Mouse (Mus musculus) ovary, postnatal 14 days (tissue): ENCODE data around the gene Trir.
A peak's percentile ranks its signal among the peaks of the same experiment; 100 is the strongest.

Experiments used
- DNase-seq: peaks from one replicate; pipeline ENCODE4 v3.0.0; 2022; ENCODE audit warnings: low spot score

Trir gene

DNA sequence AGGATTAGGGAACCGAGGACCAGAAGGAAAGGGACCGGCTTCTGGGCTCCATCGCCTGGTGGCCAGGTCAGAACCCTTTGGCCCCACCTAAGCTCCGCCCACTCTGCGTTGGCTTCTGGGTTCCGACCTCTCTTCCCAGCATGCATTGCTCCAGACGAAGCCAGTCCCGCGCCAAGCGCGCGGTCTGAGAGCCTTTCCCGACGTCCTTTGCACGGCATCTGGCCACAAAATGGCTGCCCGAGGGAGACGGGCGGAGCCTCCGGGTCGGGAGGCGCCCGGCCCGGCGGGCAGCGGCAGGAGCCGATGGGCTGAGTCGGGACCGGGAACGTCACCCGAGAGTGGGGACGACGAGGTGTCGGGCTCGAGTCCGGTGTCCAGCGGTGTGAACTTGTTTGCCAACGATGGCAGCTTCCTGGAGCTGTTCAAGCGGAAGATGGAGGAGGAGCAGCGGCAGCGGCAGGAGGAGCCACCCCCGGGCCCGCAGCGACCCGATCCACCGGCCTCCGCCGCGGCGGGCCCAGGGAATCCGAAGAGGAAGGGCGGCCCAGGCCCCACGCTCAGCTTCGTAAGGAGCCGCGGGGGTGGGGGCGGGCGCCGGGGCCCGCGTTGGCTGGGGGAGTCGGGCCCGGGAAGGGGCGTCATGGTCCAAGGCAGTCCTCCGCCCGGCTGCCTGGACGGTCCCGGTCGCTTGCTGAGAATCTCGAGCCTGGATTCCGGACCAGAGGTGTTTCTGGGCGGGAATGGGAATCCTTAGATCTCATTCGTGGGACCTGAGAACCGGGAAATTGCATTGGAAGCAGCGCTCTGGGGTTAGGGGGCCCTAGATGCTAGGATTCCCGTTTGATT, at the start of gene Trir:
TSS of gene Trir (plus strand) at position 154 of the 846 bp plus-strand sequence.
- peak; percentile 93 for DNase-seq

DNA sequence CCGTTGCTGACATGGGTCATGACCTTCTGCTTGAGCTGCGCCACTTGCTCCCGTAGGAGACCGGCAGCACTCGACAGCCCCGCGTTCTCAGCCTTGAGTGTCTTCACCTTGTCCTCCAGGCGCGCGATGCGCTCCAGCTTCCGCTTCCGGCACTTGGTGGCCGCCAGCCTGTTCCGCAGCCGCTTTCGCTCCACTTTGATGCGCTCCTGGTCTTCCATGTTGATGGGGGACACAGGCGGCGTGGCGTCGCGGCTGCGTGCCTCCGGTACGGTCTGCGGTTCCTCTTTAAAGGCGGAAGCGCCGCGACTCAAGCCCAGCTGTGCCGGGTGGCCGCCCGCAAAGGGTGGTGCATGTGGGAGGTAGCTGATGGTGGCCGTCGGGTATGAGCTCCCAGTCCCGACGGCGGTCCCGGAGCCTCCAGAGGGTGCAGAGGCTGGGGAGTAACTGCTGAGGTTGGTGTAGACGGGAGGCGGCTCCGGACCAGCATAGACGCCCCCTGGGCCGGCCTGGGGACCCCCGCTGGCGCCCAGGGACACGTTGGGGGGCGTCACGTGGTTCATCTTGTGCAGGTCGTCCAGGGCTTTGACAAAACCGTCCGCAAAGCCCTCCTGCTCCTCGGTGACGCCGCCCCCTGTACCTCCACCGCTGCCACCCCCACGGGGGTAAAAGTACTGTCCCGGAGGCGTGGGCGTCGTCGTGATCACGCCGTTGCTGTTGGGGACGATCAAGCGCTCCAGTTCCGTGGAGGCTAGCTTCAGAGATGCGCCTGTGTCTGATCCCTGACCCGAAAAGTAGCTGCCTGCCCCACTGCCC, 49.0 kb upstream of the Trir start:
- no peak for DNase-seq

DNA sequence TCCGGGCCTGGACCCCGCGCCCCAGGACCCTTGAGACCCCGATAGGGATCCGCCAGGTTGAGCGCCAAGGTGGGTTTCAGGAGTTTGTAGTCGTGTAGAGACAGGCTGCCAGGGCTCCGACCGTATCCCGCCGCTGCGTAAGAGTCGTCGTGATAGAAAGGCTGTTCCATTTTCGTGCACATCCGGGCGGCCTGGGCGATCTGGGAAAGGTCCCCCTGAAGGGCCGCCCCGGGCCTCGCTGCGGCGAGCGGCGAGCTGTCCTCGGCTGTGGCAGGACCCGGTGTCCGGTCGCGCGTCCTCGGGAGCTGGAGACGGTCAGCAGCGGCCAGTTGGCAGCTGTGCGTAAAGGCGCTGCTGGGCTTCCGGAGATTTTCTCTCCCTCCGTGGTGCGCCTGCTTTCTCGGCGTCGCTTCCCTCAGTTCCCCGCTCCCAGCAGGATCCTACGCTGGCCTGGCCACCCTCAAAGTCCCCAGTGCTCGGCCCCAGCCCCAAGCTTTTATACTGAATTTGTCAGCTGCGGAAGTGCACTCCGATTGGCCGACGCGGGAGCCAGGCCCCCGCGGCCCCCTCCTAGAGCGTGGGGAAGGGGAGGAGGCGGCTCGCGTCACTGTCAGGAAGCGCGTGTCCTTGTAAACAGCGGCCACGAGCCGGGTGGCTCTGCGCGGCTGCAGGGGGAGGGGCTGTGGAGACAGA, 48.2 kb upstream of the Trir start, which contains the start of gene Junb:
TSS of gene Junb (minus strand) at position 471 of the 693 bp plus-strand sequence.
- peak; percentile 82 for DNase-seq

DNA sequence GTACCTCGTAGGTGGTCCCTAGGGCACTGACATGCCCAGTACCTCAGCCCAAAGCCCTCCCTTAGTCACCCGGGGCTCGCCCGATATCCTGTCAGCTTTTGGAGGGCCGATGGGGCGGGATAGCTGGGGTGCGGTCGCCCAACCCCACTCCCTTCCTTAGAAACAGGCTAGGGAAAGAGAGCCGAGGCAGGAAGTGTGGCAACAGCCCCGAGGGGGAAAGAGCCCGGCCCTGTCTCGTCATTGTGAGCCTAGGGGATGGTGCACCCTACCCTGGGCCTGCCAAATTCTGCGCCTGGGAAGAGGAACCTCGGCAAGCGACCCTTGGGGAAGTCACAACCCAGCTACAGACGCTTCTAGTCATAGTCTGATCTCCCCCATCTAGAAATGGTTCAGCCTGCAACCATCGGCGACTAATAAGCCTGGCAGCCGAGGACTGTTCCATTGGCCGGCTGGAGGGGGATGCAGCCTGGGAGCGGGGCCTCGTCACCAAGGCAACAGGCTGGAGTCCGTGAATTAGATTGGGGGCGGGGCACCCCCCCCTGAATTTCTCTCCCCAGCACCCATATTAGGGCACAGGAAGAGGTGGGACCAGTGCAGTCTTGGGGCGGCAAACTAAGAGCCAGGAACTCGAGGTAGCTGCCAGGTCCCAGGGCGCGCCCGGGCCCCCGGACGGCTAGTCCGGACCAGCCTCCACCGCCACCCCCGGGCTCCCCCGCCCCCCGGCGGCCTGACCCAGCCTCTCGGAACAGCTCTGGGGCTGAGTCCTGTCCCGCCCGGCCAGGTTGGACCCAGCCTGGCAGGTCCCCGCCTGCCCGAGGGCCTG, 46.8 kb upstream of the Trir start:
- peak; percentile 79 for DNase-seq

DNA sequence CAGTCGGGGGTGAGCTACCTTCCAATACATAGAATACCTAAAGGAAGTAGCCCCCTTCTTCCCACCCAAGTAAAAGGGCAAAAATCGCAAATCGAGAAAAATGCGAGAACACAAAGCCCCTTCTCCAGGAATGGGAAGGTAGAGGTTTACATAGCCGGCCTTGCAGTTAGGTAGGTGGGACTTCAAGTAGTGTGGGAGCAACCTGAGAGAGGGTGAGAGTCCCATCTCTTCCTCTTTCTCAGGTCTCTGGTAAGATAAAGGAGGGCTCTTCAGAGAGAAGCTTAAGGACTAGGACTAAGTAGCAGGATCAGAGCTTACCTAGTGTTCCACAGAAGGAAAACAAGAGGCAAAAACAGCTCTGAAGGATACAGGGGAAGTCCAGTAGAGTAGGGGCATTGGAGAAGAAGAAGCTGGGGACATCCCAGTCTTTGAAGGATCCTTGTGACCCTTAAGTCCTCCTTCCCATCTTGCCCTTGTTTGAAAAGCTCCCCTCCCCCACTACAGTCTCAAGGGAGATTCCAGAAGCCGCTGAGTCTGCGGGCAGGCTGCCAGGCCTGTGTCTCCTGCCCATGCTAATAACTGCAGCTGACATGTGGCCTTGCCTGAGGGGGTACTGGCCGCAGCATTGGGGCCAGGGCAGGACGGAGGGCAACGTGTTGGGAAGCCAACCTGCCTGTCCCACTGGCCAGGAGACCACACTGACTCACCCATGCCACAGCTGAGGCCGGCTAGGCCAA, 45.8 kb upstream of the Trir start:
- DNase-seq = no peak

DNA sequence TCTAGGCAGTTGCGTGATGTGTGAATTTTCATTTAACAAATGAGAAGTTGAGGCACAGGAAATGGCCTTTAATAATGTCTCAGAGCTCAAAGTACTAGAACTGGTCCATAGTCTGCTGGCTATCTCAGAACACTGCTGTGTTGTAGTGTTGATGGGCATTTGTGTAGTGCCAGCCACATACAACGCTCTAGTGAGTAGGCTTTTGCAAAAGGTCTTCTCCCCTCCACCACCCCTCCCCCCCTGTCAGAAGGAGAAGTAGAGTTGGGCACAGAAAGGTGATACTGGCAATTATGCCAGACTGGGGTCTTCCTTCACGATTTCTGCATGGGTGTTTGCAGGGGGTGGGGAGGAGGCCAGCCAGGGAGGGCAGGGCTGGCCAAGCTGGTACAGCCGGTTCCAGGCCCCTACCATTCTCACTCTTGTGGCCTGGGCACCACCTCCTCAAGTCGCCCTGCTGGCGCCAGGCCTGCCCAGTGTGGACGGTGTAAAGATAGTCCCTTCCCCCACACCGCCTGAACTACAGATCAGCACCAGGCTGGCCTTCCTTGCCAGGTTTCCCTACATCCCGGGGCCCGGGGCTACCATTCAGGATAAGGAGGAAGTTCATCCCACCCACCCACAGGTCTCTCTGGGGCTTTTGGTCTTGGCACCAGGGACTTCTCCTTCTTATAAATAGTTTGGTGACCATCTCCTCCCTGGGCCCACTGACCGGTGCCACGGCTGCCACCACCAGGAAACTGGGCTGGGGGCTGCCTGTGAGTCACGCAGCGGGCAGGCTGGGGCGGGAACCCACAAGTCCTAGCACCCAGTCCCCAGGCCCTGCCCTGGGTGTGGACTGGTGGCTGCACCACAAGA, 44.8 kb upstream of the Trir start:
- DNase-seq = no peak

DNA sequence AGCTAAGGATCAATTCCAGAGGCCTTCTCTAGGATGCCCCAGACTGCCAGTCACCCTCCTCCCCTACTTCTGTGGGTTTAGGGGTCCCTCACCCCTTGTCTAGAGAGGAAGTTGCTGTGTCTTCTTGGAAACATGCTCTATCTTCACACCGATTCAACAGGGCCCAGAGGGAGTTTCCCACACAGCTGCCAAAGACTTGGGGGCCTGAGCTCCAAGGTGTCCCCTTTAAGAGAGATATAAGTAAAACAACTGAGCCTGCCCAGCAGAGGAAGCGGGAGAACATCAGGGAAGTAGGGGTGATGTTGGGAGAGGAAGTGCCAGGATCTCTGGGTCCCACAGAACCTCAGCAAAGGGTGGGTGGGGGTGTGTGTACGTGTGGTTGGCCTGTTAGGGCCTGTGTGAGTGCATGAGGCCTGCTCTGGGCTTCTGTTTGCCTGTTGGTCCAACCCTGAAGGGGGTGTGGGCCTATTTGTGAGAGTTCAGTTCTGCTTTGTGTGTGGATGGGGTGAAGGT, 44.1 kb upstream of the Trir start:
- DNase-seq = no peak

DNA sequence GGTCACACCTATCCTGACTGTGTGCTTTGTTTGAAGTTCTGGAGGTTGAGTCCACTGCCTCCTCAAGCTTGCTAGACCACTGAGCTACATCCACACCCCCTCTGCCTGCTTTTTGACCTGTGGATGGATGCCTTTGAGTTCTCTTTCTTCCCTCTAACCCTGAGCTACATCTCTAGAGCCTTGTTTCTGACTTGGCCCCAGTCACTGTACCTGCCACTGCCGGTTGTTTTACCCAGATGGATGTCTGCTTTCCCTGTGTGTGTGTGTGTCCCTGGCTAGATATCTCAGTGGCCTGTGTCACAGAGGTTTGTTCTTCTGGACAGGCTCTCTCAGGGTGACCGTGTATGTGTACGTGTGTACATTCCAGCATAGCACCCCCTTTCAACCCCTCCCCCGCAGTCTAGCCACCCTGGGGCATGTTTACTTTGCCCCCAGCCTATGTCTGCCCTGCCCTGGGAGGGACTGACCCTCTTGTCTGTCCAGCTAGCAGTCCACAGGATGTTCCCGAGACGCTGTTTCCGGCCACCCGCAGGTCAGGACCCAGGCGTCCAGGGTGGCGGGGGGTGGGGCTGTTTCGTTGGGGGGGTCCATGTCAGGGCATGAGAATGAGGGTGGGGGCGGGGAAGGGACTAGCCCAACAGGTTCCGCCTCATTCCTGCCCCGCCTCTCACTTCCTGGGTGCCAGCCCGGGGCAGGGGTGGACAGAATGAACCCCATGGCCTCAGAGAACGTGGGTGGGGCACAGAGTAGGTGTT, 42.2 kb upstream of the Trir start:
- no peak for DNase-seq

DNA sequence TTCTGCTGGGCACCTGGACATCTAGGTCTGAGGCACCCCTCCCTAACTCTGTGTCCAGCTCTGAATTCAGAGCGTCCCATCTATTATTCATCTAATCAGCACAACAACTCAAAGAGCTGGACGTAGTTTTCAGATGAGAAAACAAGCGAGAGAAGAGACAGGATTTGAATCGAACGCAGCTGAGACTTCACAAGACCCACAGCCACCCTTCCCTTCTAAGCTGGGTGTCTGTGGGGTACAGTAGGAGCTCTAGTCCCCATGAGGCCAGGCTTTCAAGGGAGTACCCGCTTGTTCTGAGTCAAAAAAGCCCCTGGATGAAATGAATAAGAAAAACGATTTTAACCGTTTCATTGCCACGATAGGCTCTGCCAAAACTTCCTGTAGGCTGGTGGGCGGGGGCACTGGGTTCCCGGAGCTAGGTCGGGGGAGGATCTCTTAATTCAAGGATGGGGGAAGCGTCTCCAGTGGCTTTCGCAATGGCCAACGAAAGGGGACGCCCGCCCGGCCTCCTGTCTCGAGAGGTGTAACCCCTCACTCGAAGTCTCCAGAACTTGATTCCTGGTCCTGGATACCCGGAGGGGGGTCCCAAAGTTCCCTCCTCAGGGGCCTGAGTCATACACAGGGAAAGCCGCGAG, 41.5 kb upstream of the Trir start:
- no peak for DNase-seq

DNA sequence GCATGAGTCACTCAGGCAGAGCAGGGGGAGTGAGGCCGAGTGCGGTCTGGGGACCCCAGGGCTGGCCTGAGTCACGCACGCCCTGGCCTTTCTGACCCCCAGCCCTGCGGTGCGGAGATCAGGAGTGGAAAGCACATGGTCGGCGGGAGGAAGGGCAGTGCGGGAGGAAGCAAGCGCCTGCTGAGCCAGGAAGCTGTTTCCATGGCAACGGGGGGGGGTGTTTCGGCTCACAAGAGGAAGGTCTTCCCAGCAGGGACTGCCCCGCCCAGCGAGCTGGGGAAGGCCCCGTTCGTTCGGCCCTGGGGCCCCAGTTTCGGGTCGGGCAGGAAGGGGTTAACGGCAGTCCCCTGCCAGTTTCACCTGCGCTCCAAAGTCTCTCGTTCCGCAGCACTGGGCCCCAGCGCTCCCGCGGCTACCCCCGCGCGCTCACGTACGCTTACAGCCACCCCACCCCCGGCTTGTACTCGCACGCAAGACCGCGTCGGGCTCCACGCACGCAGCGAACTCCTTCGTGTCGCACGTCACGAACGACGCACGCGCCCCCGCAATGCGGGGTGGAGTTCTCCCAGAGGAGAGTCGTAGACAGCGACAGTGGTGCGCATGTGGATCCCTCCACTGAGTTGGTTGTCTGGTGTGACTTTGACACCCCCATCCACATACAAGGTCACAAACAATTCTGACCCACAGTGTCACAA, 40.8 kb upstream of the Trir start:
- no peak for DNase-seq

DNA sequence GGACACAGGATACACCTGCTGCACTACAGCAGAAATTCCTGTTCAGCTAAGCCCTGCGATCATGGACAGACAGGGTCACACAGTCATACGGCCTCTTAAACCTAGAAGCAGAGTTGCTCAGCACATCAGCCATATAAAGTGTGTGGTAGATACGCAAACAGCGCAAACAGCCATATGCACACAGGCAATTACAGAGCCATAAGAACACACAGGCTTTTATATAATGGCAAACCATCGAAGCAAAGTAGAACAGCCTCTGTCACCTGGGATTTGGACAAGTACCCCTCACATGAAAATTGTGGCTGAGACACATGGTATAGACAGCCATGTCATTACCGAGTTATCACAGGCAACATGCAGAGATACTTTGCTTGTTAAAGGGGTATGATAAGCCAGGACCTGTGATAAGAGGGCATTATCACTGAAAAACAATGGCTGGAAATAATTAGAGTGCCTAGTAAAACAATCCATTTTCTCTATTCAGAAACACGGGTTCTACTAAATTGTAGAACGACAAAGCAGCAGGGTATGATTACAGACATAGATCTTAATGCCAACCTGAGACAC, 40.2 kb upstream of the Trir start:
- DNase-seq = no peak

DNA sequence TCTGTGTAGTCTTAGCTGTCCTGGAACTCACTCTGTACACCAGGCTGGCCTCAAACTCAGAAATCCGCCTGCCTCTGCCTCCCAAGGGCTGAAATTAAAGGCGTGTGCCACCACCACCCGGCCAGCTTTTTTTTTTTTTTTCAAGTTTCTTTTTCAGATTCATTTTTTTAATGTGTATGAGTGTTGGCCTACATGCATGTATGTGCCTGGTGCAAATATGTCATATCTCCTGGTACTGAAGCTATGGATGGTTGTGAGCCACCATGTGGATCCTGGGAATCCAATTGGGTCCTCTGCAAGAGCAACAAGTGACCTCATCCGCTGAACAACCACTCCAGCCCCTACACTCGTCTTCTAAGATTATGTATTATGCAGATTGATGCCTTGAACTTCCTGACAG, 39.2 kb upstream of the Trir start:
- DNase-seq = no peak

DNA sequence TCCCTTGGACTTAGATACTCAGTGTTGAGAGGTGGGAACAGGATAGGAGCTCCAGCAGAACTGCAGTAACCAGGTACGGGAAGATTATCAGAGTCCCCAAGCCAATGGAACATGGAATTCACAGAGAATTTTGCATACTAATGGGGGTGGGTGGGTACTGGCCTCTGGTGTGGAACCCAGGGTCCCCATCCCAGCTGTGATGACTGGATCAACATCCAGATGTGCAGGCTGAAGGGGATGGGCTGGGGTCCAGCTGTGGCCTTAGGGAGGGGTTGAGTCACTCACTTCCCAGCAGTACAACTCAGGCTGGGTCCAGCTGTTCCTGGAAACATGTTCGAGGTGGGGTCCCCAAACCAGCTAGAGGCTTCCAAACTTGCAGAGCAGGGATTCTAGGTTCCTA, 38.7 kb upstream of the Trir start:
- DNase-seq = no peak

DNA sequence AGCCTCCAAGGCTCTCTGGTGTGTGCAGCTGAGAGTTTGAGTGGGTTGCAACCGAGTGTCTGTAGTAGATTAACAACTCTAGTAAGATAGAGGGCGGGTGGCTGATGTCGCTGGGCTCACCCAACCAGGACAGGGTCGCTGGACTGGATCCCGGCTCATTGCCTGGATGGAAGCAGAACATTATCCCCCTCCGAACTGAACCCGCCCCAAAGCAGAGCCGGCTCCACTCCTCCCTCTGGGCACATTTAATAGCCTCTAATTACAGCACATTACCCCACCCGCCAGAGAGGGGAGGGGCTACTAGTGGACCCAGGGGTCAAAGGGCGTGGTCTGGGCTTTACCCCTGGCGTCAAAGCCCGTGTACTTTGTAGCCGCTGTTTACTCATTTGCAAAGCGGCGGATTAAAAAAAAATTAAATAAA, 37.3 kb upstream of the Trir start:
- DNase-seq = no peak

DNA sequence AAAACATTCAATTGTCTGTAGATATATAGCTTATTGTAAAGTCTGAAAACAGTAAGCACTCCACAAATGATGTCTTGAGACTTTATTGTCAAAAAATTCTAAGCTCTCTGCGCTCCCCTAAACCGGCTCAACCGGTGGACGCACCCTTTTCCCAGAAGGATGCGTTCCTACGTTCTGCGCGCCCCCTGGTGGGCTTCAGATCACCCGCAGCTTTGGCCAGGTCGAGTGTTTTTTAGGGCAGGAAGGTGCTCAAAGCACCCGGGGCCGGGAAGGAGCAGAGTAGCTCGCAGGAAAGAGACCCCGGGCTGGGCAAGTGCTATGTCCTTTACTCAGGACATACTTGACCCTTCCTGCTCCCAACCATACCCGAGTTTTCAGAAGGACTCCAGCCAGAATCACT, 36.8 kb upstream of the Trir start:
- peak; percentile 92 for DNase-seq

DNA sequence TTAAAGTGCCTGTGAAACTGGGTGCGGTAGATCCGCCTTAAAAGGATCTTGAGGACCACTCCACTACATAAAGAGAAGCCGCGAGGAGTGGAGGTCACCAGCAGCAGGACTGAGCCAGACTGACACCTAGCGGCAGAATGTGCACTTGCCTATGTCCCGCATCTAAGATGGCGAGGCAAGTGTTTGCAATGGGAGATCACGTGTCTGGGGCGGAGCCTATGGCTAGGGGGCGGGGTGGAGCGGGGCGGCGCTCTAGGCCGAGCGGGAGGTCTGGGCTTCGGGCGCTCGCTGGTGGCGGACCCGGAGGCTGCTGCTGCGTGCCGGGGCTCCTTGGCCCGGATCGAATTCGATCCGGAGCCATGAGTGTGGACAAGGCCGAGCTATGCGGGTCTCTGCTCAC, 36.3 kb upstream of the Trir start, which contains the start of gene Hook2:
TSS of gene Hook2 (plus strand) at position 255 of the 400 bp plus-strand sequence.
- DNase-seq = peak; percentile 94

DNA sequence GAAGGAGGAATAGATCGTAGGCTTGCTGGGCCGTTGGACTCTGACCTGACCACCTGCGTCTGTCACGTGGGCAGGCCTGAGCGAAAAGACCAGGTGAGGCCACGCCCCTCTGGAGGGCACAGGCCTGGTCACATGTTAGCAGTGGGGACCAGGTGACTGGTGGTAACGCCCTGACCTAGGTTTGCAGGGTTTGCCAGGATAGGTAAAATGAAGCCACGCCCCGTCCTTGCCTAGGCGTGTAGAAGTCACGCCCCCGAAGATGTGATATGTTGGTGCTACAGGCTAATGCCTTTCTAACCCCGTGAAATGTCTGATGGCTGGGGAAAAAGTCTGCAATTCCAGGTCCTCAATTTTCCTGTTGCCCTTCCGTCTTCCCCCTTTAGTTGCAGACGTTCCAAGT, 35.8 kb upstream of the Trir start:
- DNase-seq = no peak
